Mouse (Mus musculus) cortical plate, adult 2 months (tissue): ENCODE measurements around the gene Neb.

Experiments
- CTCF ChIP-seq: fragments of 200-500 bp; IDR thresholded peaks from 2 replicates; pipeline ENCODE4 v1.5.1; 2011; ENCODE audit warnings: mild to moderate bottlenecking, control low read depth, low read length; ENCODE audit not compliant: insufficient read depth; ENCODE audit errors: extremely low read depth
- POLR2A ChIP-seq: fragments of 200-500 bp; IDR thresholded peaks from 2 replicates; pipeline ENCODE4 v1.6.1; 2011; ENCODE audit warnings: mild to moderate bottlenecking, low read length, control low read depth; ENCODE audit not compliant: insufficient read depth; ENCODE audit errors: extremely low read depth

- TF ChIP-seq CTCF, result no peak
- TF ChIP-seq POLR2A, result no peak
Observed at GRCm38 (mm10) chr2:52327244-52327815, 50.9 kb downstream of the Neb start.
